Mouse (Mus musculus) testis, adult 2 months (tissue): ENCODE data around the gene Flt3l.

Experiments
- CTCF ChIP-seq: fragments of 200-500 bp; IDR thresholded peaks from 2 replicates; pipeline ENCODE4 v1.5.1; 2012; ENCODE audit warnings: low read depth, mild to moderate bottlenecking, inconsistent platforms, low read length, moderate library complexity; ENCODE audit not compliant: control insufficient read depth, insufficient read depth, insufficient replicate concordance
- POLR2A ChIP-seq: fragments of 200-500 bp; IDR thresholded peaks from 2 replicates; pipeline ENCODE4 v1.6.1; 2012; ENCODE audit warnings: low read depth, mild to moderate bottlenecking, inconsistent platforms, low read length, moderate library complexity; ENCODE audit not compliant: control insufficient read depth

- no peak for TF ChIP-seq CTCF
- no peak for TF ChIP-seq POLR2A
Observed at GRCm38 (mm10) chr7:45133446-45134159, 2.6 kb downstream of the Flt3l start.
